Mouse (Mus musculus): ENCODE measurements around the gene Magi2.

GRCm38 (mm10) chr5:20325290-20325689, 1098.5 kb downstream of the Magi2 start:
- no peak for TF ChIP-seq EP300 (IDR thresholded peaks at IDR 0.05; ENCODE audit: low read depth)
- no peak for TF ChIP-seq CTCF (IDR thresholded peaks at IDR 0.05; ENCODE audit: low read depth)
